Mouse (Mus musculus) erythroblast, embryonic 14.5 days (primary cell): ENCODE results near the gene Milr1.

Source experiments
- GATA1 ChIP-seq: IDR thresholded peaks from 2 replicates; pipeline ENCODE4 v1.6.1; 2012; ENCODE audit warnings: low read length, inconsistent platforms, mixed read lengths
- TAL1 ChIP-seq: IDR thresholded peaks from 3 replicates; pipeline ENCODE4 v1.6.1; 2012; ENCODE audit warnings: low read length, inconsistent platforms, mixed read lengths

- TF ChIP-seq GATA1: no peak
- no peak for TF ChIP-seq TAL1
These were observed 37.9 kb downstream of the Milr1 start, which contains the start of the genes Ddx5 and Cep95 for GRCm38 (mm10) chr11:106788775-106789459.
